8 mouse cellular contexts compared by ENCODE assay signal in the genomic region with DNA sequence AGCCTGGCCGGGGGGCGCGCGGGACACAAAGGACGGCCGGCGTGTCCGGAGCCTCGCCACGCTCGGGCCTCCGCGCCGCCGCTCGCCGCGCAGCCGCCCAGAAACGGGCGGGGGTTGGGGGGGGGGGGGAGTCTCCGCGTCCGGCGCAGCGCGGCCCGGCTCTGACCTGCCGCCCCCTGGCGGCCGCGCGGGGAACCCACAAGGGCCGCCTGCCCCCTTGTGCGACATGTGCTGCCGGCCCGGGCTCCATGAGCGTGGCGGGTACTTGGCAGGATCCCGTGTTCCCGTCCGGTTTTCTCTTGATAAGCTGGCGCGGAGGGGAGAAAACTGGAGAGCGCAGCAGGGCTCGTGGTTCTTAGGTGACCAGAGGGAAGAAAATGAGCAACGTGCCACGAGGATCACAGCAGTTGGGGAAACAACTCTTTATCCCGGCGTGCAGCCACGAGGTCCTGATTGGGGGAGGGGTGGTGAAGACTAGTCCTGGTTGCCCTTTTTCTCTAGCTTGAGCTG. TPM values are rescaled to one million over a fixed set of nuclear protein-coding genes. Genes with fewer than 3 reads are reported as not detected.
DNase-seq lines count a peak whose midpoint lies in the region; ATAC-seq lines count a peak whose summit lies in the region.

No protein-coding gene starts in this region.

- H3K4me3 ChIP-seq in embryonic facial prominence, embryonic 14.5 days (ENCODE audit: low read depth, low read length) = peak overlapping the region; percentile 92
- peak overlapping the region; percentile 82 for H3K4me3 ChIP-seq in limb, embryonic 13.5 days
- H3K4me3 ChIP-seq in midbrain, embryonic 15.5 days = peak overlapping the region; percentile 75

- WGBS in embryonic facial prominence, embryonic 14.5 days = 0% methylated on average over 22 of the region's 51 CpGs
- WGBS in limb, embryonic 13.5 days = 0% methylated on average over 18 of the region's 51 CpGs
- WGBS in midbrain, embryonic 15.5 days = under 1% methylated on average over 33 of the region's 51 CpGs

- DNase-seq in 3T3-L1 (ENCODE audit: low read depth, low spot score) = peak; percentile 76
- peak; percentile 63 to 66 for DNase-seq in adrenal gland, postnatal 4 days (ENCODE audit: low spot score in 2 of 2)
- peak; percentile 87 for DNase-seq in embryonic facial prominence, embryonic 14.5 days (ENCODE audit: low spot score)
- DNase-seq in heart, adult 8-10 months (ENCODE audit: low spot score) = peak; percentile 79
- peak; percentile 91 for DNase-seq in kidney, adult 9 months
- peak; percentile 76 to 82 for DNase-seq in spleen, adult 18-20 months

- peaks cover 40% of the 10 kb centered on the region for H3K36me3 ChIP-seq in embryonic facial prominence, embryonic 14.5 days (ENCODE audit: control insufficient read depth, insufficient read depth, low read length)
- peaks cover 39% of the 10 kb centered on the region for H3K36me3 ChIP-seq in limb, embryonic 13.5 days
- H3K36me3 ChIP-seq in midbrain, embryonic 15.5 days (replicated peaks) = peaks cover 5% of the 10 kb centered on the region; the same call in 1 of the 2 replicates

- peak overlapping the region; percentile 99 for H3K9ac ChIP-seq in embryonic facial prominence, embryonic 14.5 days (ENCODE audit: low read depth, low read length)
- H3K9ac ChIP-seq in limb, embryonic 13.5 days = peak overlapping the region; percentile 99
- peak overlapping the region; percentile 95 for H3K9ac ChIP-seq in midbrain, embryonic 15.5 days

- H3K9me3 ChIP-seq in embryonic facial prominence, embryonic 14.5 days (ENCODE audit: control insufficient read depth, low read length) = no peaks in the 10 kb centered on the region
- H3K9me3 ChIP-seq in limb, embryonic 13.5 days = no peaks in the 10 kb centered on the region
- H3K9me3 ChIP-seq in midbrain, embryonic 15.5 days = no peaks in the 10 kb centered on the region

- peak overlapping the region; percentile 78 for H3K4me2 ChIP-seq in embryonic facial prominence, embryonic 14.5 days (ENCODE audit: low read depth, low read length)
- H3K4me2 ChIP-seq in limb, embryonic 13.5 days (replicated peaks) = peak overlapping the region; percentile 75
- H3K4me2 ChIP-seq in midbrain, embryonic 15.5 days = peak overlapping the region; percentile 72

- peak; percentile 81 for ATAC-seq in embryonic facial prominence, embryonic 14.5 days (ENCODE audit: low read depth)
- peak; percentile 79 for ATAC-seq in limb, embryonic 13.5 days (ENCODE audit: low FRiP score, low read depth)
- peak; percentile 89 for ATAC-seq in midbrain, embryonic 15.5 days (replicated peaks)

- peaks cover 14% of the 10 kb centered on the region for H3K4me1 ChIP-seq in embryonic facial prominence, embryonic 14.5 days (ENCODE audit: control insufficient read depth, insufficient read depth, low read length)
- H3K4me1 ChIP-seq in limb, embryonic 13.5 days = peaks cover 26% of the 10 kb centered on the region
- H3K4me1 ChIP-seq in midbrain, embryonic 15.5 days = peaks cover 28% of the 10 kb centered on the region

- H3K27ac ChIP-seq in embryonic facial prominence, embryonic 14.5 days (replicated peaks; ENCODE audit: low read depth, low read length) = peak overlapping the region; percentile 93
- H3K27ac ChIP-seq in limb, embryonic 13.5 days = peak overlapping the region; percentile 93
- H3K27ac ChIP-seq in midbrain, embryonic 15.5 days = peak overlapping the region; percentile 93

- no peaks in the 10 kb centered on the region; the same call in 1 of the 2 replicates for H3K27me3 ChIP-seq in embryonic facial prominence, embryonic 14.5 days (replicated peaks; ENCODE audit: control insufficient read depth, insufficient read depth, low read length)
- 0 out of 2 replicates have a peak, but pooled peaks cover 8% of the 10 kb centered on the region for H3K27me3 ChIP-seq in limb, embryonic 13.5 days
- peaks cover 9% of the 10 kb centered on the region; the same call in 1 of the 2 replicates for H3K27me3 ChIP-seq in midbrain, embryonic 15.5 days (replicated peaks)

RNA-seq across cellular contexts. Expression of gene Gpc5, which starts 49.9 kb away (rescaled TPM):
- total RNA-seq in adrenal gland, postnatal 4 days (2021) = 1 to 10 TPM in 1 of 2 experiments, under 1 TPM in 1; 0.37 to 2.8 TPM
- 0.31 and 0.48 TPM in 2 replicates for polyA plus RNA-seq in embryonic facial prominence, embryonic 14.5 days (2014; fragmentation: Nextera tagmentation; extraction: Ambion mirVana)
- not detected for total RNA-seq in heart, adult 8-10 months (2022)
- polyA plus RNA-seq in limb, embryonic 13.5 days (2015; fragmentation: Nextera tagmentation; extraction: Ambion mirVana) = 2.0 and 2.2 TPM in 2 replicates
- 5.4 and 7.2 TPM in 2 replicates for polyA plus RNA-seq in midbrain, embryonic 15.5 days (2015; fragmentation: Nextera tagmentation; extraction: Ambion mirVana)

Comparison
In these comparisons a context has a peak if more than half of its experiments do, and no peak if none do; other contexts are left out.
1. Peak in every context shown above with its lines: DNase-seq, ATAC-seq, H3K4me3 ChIP-seq and H3K27ac ChIP-seq.